Mouse (Mus musculus) kidney, adult 2 months (tissue): ENCODE measurements around the gene Hbb-bs.

Experiments used
- CTCF ChIP-seq: fragments of 200-500 bp; conservative IDR thresholded peaks from 2 replicates; pipeline ENCODE4 v1.5.1; 2011; ENCODE audit warnings: low read depth, mild to moderate bottlenecking, control low read depth, low read length, moderate library complexity, mixed read lengths; ENCODE audit not compliant: insufficient read depth, insufficient read length
- POLR2A ChIP-seq: fragments of 200-500 bp; IDR thresholded peaks from one replicate; pipeline ENCODE4 v1.6.1; 2011; ENCODE audit warnings: low read depth, low read length, control low read depth

DNA sequence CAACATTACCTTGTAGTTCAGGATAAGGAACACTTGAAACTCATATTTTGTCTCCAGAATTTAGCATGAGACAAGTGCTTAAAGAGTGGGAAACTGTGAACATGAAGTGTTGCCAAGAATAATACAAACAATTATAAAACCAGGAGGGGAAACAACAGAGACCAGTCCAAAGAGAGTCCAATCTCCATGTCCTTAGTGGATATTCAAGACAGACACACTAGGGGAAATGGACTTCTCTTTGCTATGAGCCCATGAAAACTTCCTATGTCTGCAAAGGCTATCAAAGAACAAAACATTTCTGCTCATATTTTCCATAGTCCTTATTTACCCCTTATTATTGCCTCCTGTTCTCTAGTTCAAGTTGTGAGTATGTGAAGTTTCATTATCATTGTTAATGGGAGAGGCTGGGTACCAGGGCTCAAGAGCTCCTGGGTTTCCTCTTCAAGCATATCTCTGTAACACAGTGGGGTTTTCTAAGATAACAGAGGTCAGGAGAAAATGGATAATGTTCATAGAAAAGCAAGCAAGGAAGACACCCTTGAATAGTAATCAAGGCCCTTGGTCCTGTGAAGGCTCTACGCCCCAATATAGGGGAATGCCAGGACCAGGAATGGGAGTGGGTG is 16.6 kb downstream of the Hbb-bs start:
- TF ChIP-seq POLR2A (no peak), CTCF (no peak)
